Mouse (Mus musculus): ENCODE data around the gene Kdelr1. TPM values are rescaled to one million over a fixed set of nuclear protein-coding genes. Genes with fewer than 3 reads are reported as not detected.

Kdelr1 gene
- polyA plus RNA-seq, 1 experiment: 357 TPM

DNA sequence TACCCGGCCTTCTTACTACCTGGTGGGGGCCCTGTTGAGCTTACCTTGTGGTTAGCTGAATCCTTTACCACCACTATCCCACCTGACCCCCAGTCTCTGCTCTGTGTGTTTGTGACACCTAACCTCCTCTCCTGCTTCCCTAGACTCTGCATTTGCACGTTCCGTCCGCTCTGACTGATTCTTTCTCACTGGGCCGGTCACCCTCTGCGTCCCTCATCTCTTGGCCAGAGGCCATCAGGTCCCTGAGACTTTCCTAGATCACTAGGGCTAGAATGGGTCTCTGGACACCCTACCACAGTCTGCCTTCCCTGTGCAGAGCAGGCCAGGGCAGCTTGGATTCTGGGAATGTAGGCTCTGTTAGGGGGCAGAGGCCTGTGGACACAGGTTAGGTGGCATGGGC is 41.5 kb downstream of the Kdelr1 start:
- WGBS: 90% methylated on average over 6 of the region's 6 CpGs
- no peak for DNase-seq (ENCODE audit: low read depth, low spot score)

DNA sequence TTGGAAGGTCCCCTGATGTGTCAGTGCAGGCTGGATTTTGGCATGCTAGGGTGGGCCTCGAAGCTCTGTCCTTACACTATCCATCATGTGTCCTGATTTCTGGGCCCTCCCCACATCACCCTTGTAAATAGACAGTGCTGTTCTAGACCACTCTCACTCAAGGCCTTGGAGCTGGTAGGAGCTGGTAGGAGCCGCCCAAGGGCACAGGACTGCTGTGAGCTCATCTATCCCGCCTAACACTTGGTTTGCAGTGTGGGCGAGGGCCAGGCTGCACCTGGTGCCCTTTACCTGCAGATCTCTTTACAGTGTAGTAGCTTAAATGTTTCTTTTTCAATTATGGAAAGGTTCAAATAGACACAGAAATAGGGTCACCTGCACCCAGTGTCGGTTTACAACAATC is 42.4 kb downstream of the Kdelr1 start:
- WGBS: 56% methylated on average over 5 of the region's 5 CpGs

GRCm38 (mm10) chr7:45916056-45917003 is 43.8 kb downstream of the Kdelr1 start:
- 28% methylated on average over 26 of the region's 26 CpGs for whole genome bisulfite sequencing
- peak; percentile 52 for DNase-seq (ENCODE audit: low read depth, low spot score)

More for the DNA sequence above, 42.4 kb downstream of the Kdelr1 start:
- DNase-seq (ENCODE audit: low read depth, low spot score): no peak

DNA sequence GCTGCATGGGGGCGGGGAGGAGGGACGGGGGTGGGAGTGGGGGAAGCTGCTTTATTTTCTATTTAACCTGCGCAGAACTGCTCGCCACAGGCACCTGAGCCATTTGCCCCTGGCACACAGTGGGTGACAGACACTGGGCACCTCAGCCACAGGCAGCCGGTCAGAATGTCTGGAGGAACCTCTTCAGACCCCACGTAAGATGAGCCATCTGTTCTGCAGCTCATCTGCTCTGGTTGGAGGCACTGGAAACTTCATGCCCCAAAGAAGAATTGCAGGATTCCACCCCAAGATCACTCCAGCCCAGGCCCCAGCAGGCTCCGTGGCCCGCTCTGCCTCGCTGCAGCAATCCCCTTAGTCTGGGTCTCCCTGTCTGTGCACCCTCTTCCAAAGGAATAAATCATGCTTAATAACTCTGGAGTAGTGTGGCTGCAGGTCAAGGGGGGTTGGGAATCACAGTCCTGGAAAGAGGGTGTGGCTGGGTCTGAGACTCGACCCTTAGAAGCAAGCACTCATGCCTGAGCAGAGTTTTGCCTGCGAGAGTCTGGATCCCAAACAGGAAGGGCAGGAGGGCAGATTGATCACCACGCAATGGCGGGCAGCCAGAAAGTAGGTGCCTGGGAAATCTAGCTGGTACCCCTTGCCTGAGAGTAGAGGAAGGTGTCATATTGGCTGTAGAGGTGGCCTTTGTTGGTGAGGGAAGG is 44.6 kb downstream of the Kdelr1 start:
- DNase-seq (ENCODE audit: low read depth, low spot score): no peak

GRCm38 (mm10) chr7:45917926-45918325 is 45.4 kb downstream of the Kdelr1 start:
- WGBS: 77% methylated on average over 15 of the region's 15 CpGs
- DNase-seq (ENCODE audit: low read depth, low spot score): no peak

More for the DNA sequence above, 44.6 kb downstream of the Kdelr1 start:
- 19% methylated on average over 13 of the region's 13 CpGs for WGBS

GRCm38 (mm10) chr7:45919083-45919671 is 46.6 kb downstream of the Kdelr1 start:
- 82% methylated on average over 14 of the region's 14 CpGs for WGBS
- DNase-seq (ENCODE audit: low read depth, low spot score): no peak

GRCm38 (mm10) chr7:45919761-45920160 is 47.2 kb downstream of the Kdelr1 start:
- WGBS: 60% methylated on average over 4 of the region's 4 CpGs
- no peak for DNase-seq (ENCODE audit: low read depth, low spot score)

- DNase-seq (ENCODE audit: low read depth, low spot score): no peak
- 29% methylated on average over 9 of the region's 9 CpGs for WGBS
Observed at GRCm38 (mm10) chr7:45920583-45921241, 48.1 kb downstream of the Kdelr1 start.

DNA sequence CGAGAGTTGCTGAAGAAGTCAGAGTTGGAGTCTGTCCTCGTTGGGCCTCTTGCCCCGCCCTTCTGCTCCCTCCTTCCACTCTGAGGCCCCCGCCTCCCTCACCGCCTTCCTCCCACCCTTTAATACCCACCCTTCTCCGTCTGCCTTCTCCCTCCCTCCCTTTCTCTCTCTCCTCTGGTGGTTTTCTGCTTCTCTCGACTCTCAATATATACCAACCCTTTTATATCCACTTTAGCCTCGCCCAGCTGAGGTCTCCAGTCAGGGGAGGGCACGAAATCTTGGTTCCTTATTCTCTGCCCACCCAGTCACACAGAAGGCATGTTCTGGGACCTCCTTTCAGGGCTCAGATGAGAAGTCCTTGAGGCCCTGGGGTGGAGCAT is 48.7 kb downstream of the Kdelr1 start, which contains the start of gene Emp3:
Emp3 (minus strand) TSS at position 163 of the 380 bp plus-strand sequence.
- WGBS: 14% methylated on average over 9 of the region's 9 CpGs
- no peak for DNase-seq (ENCODE audit: low read depth, low spot score)

DNA sequence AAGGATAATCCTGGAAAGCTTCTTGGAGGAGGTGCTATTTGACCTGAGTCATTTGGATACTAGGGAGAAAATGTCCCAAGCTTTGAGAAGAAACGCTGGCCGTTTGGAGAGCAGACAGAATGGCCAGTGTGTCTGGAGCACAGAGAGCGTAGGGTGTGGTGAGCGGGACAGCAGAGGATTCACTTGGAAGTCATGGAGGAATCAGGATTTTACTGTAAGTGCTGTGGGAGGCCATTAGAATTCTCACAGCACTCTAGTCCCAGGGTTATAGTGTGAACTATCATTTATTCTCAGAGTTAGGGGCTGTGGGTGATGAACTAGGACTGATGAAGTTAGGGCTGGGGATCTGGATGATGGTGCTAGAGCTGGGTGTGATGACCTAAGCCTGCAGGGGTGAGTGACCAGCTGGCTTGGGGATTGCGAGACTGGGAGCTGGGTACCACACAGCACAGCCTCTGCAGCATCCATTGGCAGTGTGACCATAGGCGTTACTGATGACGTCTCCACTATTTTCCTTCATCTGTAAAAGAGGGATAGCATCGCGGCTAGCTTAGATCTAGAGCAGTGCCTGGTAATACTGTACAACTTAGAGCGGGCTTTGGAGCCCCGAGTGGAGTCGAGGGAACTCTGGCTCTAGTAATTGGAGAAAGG is 49.5 kb downstream of the Kdelr1 start:
- WGBS: 71% methylated on average over 12 of the region's 12 CpGs
- DNase-seq (ENCODE audit: low read depth, low spot score): no peak

- under 1% methylated on average over 37 of the region's 37 CpGs for WGBS
- DNase-seq (ENCODE audit: low read depth, low spot score): peak; percentile 94
Observed at GRCm38 (mm10) chr7:45922928-45923761, 50.6 kb downstream of the Kdelr1 start.

- WGBS: 6% methylated on average over 24 of the region's 24 CpGs
- peak; percentile 90 for DNase-seq (ENCODE audit: low read depth, low spot score)
Observed at GRCm38 (mm10) chr7:45923762-45924428, 51.3 kb downstream of the Kdelr1 start, which contains the start of gene Ccdc114. TSS of gene Ccdc114 (plus strand) at chr7:45924072.

- 21% methylated on average over 14 of the region's 14 CpGs for WGBS
- DNase-seq (ENCODE audit: low read depth, low spot score): no peak
Observed at GRCm38 (mm10) chr7:45924429-45924816, 51.9 kb downstream of the Kdelr1 start.

DNA sequence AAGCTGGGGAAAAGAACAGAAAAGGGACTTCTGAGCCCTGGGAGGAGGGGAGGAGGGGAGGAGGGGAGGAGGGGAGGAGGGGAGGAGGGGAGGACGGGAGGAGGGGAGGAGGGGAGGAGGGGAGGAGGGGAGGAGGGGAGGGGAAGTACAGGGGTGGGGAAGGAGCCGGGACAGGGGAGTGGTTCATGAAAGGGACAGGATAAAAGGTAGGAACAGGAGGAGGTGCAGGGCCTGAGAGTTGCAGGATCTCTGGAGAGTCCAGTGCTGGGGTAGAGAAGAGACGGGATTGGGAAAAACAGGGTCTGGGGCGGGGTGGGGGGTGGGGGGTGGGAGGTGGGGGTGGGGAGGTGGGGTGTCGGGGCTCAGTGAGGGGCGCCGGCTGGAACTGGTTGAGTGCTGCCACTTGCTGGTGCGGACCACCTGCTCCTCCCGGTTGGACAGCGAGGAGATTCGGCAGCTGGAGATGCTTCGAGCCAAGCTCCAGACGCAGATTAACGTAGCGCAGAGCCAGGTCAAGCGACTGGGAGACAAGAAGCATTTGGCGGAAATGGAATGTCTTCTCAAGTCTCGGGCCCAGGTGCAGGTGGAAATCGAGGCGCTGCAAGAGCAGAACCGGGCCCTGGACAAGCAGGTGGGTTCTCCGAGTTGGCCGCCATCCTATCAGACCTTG is 56.2 kb downstream of the Kdelr1 start:
- no peak for DNase-seq (ENCODE audit: low read depth, low spot score)
- WGBS: 67% methylated on average over 20 of the region's 23 CpGs

DNA sequence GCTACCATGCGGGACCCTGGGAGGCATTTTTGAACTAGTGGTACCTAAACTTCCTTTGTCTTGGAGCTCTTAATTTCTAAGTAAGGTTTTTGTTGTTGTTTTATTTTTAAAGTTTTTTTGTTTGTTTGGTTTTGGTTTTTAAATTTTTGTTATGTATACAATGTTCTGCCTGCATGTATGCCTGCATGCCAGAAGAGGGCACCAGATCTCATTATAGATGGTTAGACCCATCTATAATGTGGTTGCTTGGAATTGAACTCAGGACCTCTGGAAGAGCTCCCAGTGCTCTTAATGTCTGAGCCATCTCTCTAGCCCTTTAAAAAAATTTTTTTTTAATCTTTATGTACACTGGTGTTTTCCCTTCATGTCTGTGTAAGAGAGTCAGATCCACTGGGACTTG is 57.1 kb downstream of the Kdelr1 start:
- DNase-seq (ENCODE audit: low read depth, low spot score): no peak
- WGBS: 95% methylated on average over 1 of the region's 1 CpGs
